Mouse (Mus musculus): ENCODE results near the gene Gid8.

The Gid8 gene

DNA sequence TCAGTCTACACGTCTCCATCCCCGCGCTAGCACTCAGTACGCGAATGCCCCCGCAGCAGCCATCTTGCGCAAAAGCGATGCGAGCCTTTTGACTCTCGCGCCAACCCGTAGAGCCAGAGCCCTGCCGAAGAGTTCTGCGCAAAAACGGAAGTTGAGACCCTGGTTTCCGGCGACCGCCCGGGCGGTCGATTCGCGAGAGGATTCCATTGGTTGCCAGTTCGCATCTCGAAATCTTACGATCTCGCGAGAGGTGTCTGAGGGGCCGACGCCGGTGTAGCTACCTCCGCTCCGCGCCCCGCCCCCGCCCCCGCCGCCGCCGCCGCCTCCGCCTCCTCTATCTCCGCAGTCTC lies at the start of gene Gid8, which contains the start of gene Dido1:
Gene Gid8 (plus strand): TSS at position 195 of the 350 bp plus-strand sequence.
Gene Dido1 (minus strand): TSS at position 77 of the 350 bp plus-strand sequence.
- DNase-seq (ENCODE audit: low spot score), result peak; percentile 95

DNA sequence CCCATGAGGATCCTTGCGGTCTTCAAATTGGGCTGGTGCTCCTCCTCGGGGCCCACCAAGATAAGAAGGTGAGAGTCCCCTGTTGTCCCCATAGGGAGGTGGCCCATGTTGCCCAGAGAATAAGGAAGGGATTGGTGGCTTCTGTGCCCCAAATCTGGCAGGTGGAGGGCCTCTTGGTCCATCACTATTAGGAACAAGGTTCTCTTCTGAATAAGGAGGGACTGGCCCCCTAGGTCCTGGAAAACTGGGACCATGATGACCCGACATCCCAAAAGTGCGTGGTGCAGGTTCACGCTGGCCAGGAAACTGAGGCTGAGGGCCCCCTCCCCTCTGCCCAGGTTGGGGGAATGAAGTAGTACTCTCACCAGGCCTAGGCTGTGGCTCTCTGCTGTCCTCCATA lies 49.4 kb upstream of the Gid8 start:
- no peak for DNase-seq (ENCODE audit: low spot score)

DNA sequence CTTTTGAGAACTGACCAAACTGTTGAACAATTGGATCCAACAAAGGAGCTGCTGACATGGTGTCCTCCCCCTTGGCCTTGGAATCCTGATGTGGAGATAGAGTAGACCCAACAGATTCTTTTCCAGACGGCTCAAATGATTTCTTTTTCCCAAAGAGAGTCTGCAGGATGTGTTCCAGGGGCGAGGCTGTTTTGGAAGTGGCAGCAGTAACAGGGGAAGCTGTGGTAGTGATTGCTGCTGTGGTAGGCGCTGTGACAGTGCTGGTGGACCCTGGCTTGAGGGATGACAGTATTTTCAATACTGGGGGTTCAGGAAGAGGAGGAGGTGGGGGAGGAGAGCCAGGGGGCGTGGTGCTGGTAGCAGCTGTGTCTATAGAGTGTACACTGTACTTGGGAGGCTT lies 47.9 kb upstream of the Gid8 start:
- no peak for DNase-seq (ENCODE audit: low spot score)

DNA sequence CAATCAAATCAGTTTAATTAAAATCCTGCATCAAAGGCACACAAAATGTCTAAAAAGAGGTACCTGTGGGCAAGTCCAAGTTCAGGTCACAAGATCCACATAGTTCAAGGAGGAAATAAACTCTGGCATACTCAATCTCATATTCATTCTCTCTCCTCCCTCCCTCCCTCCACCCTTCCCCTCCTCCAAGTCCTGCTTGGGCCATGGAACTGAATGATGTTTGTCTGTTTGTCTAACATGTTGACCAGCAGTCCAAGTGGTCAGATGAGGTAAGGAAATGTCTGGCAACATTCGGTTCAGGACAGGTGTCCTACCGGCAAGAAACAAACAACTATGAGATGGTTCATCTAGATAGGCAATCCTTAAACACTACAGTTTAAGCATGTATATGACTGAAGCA lies 33.2 kb upstream of the Gid8 start:
- DNase-seq (ENCODE audit: low spot score), result no peak

DNA sequence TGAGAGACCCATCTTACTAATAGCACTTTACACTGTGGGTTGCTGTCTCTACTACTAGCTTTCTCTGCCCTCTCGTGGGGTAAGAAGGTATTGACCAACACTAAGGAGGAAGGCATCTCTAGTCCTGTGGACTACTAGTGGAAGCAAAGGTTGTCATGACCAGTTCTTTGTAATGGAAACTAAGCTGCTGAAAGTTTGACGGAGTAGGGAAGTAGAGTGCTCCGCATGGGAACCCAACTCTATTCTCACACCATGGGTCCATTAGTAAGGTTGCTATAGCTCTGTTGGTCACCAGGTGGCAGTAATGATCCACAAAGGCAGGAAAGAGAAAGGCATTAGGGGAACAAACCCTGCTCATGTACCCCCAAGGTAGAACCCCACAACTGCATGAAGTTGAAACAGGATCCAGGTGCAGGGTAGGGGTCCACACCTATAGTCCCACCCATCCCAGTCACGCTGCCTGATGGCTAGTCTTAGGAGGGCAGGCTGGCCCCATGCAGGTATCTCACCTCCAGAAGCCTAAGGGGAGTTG lies 31.2 kb upstream of the Gid8 start:
- peak; percentile 81 for DNase-seq (ENCODE audit: low spot score)

DNA sequence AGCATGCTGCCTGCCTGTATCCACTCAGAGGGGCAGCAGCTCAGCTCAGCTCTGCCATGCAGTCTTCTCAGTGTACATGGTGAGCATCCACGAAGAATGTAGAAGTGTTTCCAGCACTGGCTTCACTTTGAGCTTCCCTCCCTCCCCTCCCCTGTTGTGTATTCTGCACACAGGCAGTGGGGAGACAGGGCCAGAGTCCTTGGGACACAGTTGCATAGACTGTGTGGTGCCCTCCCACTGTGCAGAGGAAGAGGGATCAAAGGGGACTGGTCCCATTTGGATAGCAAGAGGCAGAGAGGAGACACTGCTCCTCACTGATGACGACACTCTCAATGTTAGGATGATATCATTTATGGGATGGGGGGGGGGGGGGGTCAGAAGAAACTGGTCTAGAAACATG lies 28.7 kb upstream of the Gid8 start:
- DNase-seq (ENCODE audit: low spot score), result no peak

DNA sequence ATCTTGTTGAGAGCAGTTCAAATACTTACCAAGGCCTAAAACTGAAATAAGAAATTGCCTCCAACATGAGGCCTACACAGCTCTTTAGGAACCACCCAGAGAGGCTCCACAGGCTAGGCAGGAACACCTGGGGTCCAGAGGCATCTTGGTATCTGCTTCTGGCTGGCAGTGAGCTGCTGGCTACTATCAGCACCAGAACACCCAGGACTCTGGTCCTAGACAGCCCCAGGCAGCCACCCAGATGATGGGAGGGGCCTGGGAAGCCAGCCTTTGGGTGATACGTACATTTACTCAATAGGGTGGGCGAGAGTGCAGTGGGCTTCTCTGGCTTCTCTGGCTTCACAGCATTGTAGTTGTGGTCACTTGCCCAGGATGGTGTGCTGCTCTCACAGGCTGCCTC lies 26.4 kb upstream of the Gid8 start:
- no peak for DNase-seq (ENCODE audit: low spot score)

DNA sequence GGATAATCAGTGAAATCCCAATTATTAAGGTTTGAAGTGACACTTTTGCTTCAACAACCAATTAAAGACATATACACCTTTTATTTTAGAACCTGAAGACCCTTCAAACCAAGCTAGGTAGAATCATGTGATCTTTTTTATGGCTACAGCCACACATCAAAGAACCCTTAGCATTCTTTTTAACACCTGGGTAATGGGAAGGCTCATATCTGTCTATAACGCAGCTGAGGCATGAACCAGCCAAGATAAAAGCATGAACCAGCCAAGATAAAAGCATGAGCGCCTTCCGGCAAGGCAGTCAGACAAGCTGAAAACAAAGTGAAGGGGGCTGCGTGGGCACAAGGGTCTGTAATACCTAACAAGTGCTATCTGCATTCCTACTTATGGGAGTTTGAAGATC lies 25.9 kb upstream of the Gid8 start:
- DNase-seq (ENCODE audit: low spot score), result no peak

DNA sequence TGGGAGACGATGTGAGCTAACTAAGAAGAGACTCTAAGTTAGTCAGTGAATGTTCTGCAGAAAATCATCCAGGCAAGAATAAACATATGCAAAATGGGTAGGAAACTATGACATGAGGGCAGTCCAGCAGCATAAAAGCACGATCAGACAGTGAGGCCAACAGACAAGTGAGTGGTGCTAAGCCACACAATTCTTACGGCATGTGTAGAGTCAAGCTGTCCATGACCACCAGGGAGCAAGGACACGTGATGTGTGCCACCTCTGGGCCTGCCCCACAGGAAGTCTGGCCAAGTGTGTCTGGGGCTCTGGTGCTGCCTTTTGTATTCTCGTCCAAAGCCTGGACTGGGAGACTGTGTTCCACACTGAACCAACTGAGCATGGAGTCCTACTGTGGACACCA lies 20.1 kb upstream of the Gid8 start:
- no peak for DNase-seq (ENCODE audit: low spot score)

DNA sequence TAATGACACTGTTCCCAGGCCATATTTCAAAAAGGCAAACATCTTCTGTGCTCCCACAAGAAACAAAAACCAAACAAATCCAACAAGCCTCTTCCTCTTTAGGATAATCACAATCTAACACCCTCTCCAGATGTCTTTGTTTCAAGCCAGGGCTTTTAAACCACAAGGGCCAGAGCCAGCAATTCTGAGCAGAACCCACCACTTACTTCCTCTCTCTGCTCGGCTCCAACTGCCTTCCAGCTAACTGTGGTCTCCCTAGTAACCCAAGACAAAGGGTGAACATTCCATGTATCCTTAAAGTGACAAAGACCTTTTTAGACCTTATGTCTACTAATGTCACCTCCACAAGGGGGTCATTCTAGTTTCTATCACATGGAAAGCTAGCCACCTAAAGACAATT lies 17.3 kb upstream of the Gid8 start:
- DNase-seq (ENCODE audit: low spot score), result no peak

DNA sequence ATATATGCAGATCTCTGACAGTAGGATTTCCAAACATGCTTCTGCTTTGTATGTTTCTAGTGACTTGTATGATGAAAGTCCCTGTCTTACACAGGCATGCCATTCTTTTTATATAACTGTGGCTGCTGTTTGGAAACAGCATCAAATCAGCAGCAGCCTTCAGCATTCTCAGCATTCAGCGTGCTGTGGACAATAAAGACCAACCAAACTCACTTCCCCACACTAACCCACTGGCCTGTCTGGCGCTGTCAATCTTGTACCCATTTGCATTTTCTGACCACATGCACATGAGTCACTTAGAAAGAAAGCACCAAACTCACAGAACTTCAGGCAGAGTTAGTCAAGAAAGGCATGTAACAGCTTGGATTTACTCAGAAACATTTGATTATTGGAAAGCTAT lies 14.7 kb upstream of the Gid8 start:
- no peak for DNase-seq (ENCODE audit: low spot score)

DNA sequence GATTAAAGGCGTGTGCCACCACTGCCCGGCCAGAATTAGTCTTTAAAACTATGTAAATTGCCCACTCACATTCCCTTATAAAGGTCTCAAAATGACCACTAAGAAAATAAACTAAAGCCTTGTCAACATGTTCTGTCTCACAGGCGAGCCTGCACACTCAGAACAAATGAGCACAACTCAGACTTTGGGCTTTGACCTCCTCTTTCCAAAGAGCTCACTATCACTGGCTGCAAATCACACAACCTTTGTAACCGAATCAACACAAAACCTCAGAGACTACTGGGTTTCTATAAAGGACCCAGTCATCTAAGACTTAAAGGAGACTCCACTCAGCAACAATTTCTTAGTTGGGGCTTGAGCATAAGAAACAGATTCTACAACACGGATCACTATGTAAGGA lies 9.5 kb upstream of the Gid8 start:
- no peak for DNase-seq (ENCODE audit: low spot score)

DNA sequence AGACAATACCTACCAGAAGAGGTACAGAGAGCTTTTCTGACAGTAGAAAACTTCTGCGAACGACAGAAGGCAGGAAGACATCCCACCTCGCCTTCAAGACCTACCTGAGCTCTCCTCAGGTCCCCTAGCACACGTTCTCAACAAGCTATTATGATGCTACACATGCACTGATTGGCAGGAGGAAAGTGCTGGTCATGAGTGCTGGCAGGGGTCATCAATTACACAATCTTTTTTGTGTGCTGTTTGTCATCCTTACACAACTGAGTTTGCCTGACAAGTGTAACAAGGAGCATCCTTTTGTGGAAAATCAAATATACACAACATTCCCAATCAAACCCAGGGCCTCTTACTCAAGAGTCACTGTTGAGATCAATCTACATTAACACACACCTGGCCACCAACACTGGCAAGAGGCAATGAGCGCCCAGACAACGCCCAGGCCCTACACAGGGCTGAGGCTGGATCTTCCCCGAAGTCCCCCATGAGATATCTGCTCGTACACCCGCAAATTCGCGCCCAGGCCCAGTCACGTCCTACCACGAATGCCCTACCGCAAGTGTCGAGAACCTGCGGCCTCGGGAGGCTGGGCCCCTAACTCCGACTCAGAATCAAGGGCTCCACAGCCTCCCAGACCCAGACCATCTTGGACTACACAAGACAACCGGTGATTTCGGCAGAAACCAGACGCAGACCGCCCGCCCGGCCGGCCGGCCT lies 8.7 kb upstream of the Gid8 start:
- peak; percentile 39 for DNase-seq (ENCODE audit: low spot score)

DNA sequence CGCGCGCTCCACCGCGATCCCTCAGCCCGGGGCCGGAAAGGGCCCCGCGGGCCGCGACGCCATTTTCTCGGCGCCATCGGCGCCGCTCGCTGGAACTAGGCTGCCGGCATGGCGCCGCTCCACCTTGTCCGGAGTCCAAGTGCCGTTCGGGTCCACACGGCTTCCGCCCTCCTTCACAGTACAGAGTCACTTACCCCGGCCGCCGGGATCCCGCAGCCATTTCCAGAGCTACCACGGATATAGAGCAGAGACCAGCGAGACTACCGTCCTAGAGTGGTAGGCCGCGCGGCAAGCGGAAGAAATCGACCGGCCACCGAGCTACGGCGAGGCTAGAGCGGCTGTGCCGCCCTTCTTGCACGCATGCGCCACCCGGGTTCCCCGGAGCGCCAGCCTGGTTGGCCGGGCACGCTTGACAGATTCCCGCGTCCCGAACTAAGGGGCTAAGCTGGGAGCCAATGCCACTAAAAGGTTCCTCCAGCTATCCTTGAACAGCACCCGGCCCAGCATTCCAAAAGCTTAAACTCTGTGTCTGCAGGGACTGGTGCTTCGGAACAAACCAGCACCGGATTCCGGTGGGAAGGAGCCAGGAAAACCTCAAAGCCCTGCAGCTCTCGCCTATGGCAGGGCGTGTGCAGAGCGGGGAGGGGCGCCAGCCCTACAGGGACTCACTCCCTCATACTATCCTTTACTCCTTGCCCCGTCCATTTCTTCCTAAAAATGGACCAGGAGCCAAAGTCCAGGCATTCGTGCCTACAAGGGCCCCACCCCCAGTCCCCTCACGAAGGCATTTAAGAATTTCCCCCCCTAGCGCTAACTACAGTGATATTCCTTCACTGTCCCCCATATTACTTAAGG lies 7.9 kb upstream of the Gid8 start:
- DNase-seq (ENCODE audit: low spot score), result peak; percentile 90

DNA sequence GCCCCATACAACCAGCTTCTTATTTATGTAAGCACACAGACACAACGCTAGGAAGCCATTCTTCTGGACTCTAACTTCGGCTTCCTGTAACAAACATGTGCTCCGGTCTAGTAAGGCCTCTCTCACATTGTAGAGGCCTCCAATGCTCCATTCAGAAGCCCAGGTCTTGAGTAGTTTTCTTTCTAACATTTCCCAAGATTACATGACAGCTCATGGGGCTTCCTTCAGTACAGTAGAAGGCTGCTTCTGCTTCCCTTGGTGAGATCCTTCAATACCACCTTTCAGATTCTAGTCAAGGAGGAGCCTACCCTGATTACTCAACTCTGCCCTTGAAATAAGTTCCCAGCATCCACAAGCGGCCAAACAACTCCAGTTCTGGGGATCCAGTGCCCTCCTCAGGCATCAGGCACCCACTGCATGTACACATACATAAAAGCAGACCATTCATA lies 7.2 kb upstream of the Gid8 start:
- DNase-seq (ENCODE audit: low spot score), result no peak

DNA sequence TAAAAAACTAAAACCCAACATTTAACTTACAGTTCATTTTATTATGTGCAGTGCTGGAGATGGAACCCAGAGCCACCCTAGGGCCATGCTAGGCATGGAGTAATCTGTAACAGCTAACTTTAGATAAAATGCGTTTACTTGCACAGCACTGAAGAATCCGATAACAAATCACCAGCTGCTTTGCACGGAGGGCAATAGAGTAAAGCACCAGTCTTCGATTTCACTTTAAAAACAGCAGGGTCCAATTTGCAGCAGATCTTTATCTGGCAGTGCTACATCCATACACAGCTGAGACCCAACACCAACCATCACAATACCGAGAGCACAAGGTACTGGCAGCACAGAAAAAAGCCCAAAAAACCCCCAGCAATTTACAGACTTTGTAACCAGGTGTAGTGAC lies 6.7 kb upstream of the Gid8 start:
- no peak for DNase-seq (ENCODE audit: low spot score)

DNA sequence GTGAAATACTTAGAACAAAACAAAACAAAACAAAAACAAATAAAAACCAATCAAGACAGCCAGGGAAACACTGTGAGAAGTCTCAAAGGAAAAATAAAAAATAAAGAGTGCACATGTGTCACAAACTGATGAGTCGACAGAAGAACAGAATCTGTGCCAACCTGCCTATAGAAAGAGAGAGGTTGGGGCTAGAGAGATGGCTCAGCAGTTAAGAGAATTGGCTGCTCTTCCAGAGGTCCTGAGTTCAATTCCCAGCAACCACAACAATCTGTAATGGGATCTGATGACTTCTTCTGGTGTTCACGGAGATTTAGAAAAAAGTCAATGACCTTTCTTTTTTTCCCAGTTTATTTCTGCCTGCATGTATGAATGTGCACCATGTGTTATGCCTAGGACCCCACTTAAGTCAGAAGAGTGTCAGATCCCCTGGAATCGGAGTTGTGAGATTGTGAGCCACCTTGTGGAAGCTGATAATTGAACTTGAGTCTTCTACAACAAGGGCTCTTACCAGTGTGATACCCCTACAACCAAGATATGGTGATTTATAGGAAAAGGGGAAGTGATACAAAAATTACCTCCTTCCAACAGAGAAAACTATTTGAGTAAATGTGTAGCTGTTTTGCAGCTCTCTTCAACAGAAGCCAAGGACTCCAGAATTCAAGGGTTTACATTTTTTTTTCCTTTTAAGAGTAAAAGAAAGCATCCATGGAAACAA lies 6.1 kb upstream of the Gid8 start:
- DNase-seq (ENCODE audit: low spot score), result no peak

DNA sequence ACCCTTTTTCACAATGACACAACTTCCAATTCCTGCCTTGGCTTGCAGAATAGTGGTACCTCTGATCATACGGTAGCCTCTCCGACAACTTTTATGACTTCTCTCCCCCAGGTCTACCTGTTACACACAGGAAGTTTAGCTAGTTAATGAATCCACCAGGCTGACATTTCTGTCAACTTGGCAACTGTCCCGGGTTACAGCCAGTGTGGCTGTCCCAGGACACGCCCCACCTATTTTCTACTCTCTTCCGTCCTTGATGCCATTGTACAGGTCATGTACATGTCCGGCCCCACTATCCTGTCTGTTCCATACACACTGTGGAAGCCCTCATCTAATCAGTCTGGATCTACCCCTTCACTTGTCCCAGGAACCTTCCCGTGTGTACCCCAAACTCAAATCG lies 5.3 kb upstream of the Gid8 start:
- no peak for DNase-seq (ENCODE audit: low spot score)

DNA sequence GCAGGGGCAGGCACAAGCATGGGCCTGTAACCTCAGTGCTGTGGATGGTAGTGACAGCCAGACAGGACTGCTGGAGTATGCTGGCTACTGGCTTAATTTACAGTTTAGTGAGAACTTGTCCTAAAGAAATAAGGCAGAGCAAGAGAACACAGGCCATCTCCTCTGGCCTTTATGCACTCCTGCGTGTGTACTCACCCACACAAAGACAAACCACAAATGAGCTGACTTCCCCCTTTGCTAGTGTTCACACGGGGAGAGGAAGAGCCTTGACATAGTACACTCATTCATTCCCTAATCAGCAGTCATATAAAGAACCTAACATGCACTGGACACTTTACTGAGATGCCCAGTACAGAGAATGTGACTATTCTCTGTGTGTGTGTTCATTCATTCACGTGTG lies 4.9 kb upstream of the Gid8 start:
- no peak for DNase-seq (ENCODE audit: low spot score)

DNA sequence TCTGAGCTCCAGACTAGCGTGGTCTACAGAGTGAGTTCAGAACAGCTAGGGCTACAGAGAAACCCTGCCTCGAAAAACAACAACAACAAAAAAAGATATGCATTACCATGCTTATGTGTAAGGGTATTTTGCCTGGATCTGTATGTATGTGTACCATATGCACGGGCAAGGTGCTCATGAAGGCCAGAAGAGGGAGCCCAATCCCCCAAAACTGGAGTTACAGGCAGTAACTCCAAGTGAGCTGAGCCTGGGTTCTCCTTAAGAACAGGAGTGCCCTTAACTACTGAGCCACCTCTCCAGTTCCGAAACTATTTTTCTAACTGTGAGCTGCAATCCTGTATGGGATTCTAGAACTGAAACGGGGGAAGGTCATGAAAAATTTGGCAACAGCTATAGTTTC lies 3.9 kb upstream of the Gid8 start:
- no peak for DNase-seq (ENCODE audit: low spot score)

DNA sequence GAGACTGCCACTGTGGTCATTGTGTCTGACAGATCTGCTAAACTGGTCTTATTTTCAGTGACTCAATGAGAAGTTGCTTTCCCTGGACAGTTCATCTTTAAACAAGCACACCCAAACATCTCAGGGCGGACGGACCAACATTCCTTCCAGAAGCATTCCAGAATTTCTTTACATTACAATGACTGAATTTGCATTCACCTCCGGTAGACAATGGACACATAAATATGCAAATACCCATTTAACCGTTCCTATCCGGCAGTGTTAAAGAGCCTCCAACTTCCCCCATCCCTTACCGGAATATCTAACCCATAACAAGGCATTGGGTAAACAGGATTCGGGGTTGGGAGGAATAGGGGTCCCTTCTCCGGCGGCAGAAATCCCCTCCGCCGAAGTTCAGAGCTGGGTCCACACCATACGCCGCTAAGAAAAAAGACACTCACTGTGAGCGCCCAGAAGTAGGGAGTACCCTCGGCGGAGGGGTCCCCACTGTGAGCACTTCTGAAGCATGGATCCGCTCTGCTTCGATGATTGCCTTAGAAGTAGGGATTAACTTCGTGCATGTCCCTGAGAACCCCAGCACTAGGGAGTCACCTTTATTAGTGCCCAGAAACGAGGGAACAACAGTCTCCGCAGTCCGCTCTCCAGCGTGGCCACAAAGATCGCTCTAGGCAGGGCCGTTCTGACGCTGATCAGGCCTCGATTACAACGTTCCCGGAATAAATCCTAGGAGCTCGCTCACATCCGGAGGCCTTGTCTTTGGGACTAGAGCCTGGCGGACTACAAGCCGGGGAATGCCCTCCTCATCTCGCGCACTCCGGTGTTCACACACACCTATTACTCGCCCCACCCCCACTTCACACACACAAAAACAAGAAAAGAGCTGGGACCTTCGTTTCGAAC lies 644 bp upstream of the Gid8 start:
- DNase-seq (ENCODE audit: low spot score), result no peak

Data from layer of hippocampus, adult 11-12 months (tissue).